Mouse (Mus musculus) ES-E14 (cell line): ENCODE results near the gene Ndrg3. TPM values are rescaled to one million over a fixed set of nuclear protein-coding genes. Genes with fewer than 3 reads are reported as not detected.

ENCODE experiments used
- DNase-seq: peaks from one replicate; pipeline ENCODE4 v3.0.0-alpha.2; 2013; ENCODE audit warnings: low read depth, low spot score
- H3K27ac ChIP-seq: 2 replicates; pipeline ENCODE4 v1.5.1; 2012; ENCODE audit warnings: low read depth, mild to moderate bottlenecking, low read length, moderate library complexity, mixed read lengths; ENCODE audit not compliant: poor library complexity, insufficient read depth, severe bottlenecking
- H3K36me3 ChIP-seq: 2 replicates; pipeline ENCODE4 v1.6.1; 2012; ENCODE audit warnings: mild to moderate bottlenecking, low read length, moderate library complexity, mixed read lengths; ENCODE audit not compliant: control insufficient read depth, poor library complexity, insufficient read depth, severe bottlenecking
- H3K4me1 ChIP-seq, 2 experiments: fragments of 150-350 bp in 1 of 2; sonication (generic) in 1 of 2; 2 replicates each; pipeline ENCODE4 v1.6.1; 2012; ENCODE audit warnings: low read length in 2 of 2, mild to moderate bottlenecking in 1 of 2, mixed read lengths in 1 of 2; ENCODE audit not compliant: control insufficient read depth in 2 of 2, insufficient read depth in 2 of 2, poor library complexity in 1 of 2
- H3K4me3 ChIP-seq, 2 experiments: fragments of 150-350 bp in 1 of 2; sonication (generic) in 1 of 2; 2 replicates each; pipeline ENCODE4 v1.5.1; 2012; ENCODE audit warnings: low read length in 2 of 2, low read depth in 1 of 2, mild to moderate bottlenecking in 1 of 2, mixed read lengths in 1 of 2; ENCODE audit not compliant: insufficient read depth in 1 of 2, poor library complexity in 1 of 2, severe bottlenecking in 1 of 2
- H3K9ac ChIP-seq: 2 replicates; pipeline ENCODE4 v1.6.1; 2012; ENCODE audit warnings: low read depth, mild to moderate bottlenecking, low read length, mixed read lengths; ENCODE audit not compliant: poor library complexity, insufficient read depth, severe bottlenecking
- H3K9me3 ChIP-seq: fragments of 150-350 bp; sonication (generic); 2 replicates; pipeline ENCODE4 v1.6.1; 2012; ENCODE audit warnings: low read depth, mild to moderate bottlenecking, low read length; ENCODE audit not compliant: control insufficient read depth, insufficient read depth
- CHD2 ChIP-seq: IDR thresholded peaks from 2 replicates; pipeline ENCODE4 v1.6.1; 2014; ENCODE audit warnings: mild to moderate bottlenecking, low read depth, low read length, inconsistent platforms
- HCFC1 ChIP-seq: IDR thresholded peaks from 2 replicates; pipeline ENCODE4 v1.6.1; 2012; ENCODE audit warnings: low read length, inconsistent platforms, borderline replicate concordance; ENCODE audit not compliant: insufficient read depth
- MAFK ChIP-seq: IDR thresholded peaks from 2 replicates; pipeline ENCODE4 v1.6.1; 2014; ENCODE audit warnings: mild to moderate bottlenecking, low read depth, low read length, inconsistent platforms; ENCODE audit not compliant: insufficient read depth
- ZC3H11A ChIP-seq: IDR thresholded peaks from 2 replicates; pipeline ENCODE4 v1.6.1; 2012; ENCODE audit warnings: low read depth, mild to moderate bottlenecking, inconsistent platforms, low read length, borderline replicate concordance
- ZNF384 ChIP-seq: IDR thresholded peaks from 2 replicates; pipeline ENCODE4 v1.6.1; 2012; ENCODE audit warnings: low read depth, low read length, inconsistent platforms
- in situ Hi-C, 2 experiments: fragments of 600-800 bp; cut with MboI; formaldehyde crosslinking; loops; one replicate each; pipeline ENCODE4 v1.15.1; 2025; ENCODE audit warnings: low sequenced_read_pairs in 2 of 2, inconsistent platforms in 1 of 2; ENCODE audit not compliant: unreplicated experiment in 2 of 2
- total RNA-seq: library from RNA; depleted of rRNA; stranded (reverse); fragments of 300-350 nt; gene quantifications from 2 replicates; pipeline ENCODE4 v1.2.3, GENCODE M21; 2012

Gene Ndrg3
- total RNA-seq, 1 experiment, result 13.1 TPM

DNA sequence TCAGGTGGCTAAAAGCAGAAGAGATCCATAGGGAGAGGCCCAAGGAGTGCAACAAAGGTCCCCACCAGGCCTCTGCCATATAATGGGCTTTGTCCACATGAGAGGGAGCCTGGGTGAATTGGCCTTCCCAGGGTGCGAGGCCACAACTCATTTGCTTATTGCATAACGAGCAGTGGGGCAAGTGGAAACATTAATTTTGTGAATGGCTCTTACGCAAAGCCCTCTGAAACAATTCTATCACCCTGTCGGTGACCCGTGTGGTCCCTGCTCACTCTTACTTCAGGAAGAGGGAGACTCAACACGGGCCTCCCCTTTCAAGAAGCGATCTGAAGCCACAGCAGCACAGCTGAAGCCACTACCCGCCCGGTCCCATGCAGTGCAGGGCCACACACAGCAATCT lies 45.4 kb upstream of the Ndrg3 start:
- TF ChIP-seq CHD2 (no peak), ZNF384 (no peak), HCFC1 (no peak), ZC3H11A (no peak), MAFK (no peak)
- Histone ChIP-seq H3K4me3 (no peak overlapping the region), H3K4me1 (peaks cover 0 to 4% of the 10 kb centered on the region in 2 experiments; a peak in 1 of 4 replicates), H3K27ac (no peak overlapping the region), H3K9me3 (no peaks in the 10 kb centered on the region), H3K36me3 (peaks cover 2% of the 10 kb centered on the region; the same call in 1 of the 2 replicates), H3K9ac (no peak overlapping the region)
- no peak for DNase-seq
- in situ Hi-C loops, result no loop called here

- DNase-seq, result no peak
- Histone ChIP-seq H3K4me3 (no peak overlapping the region), H3K9me3 (no peaks in the 10 kb centered on the region), H3K9ac (no peak overlapping the region), H3K27ac (no peak overlapping the region), H3K4me1 (peaks cover 0 to 4% of the 10 kb centered on the region in 2 experiments; a peak in 1 of 4 replicates), H3K36me3 (peaks cover 2% of the 10 kb centered on the region; the same call in 1 of the 2 replicates)
- TF ChIP-seq ZC3H11A (no peak), MAFK (no peak), HCFC1 (no peak), CHD2 (no peak), ZNF384 (no peak)
- in situ Hi-C loops, result no loop called here
Measured at GRCm38 (mm10) chr2:157036400-157036799, 44.5 kb upstream of the Ndrg3 start.

DNA sequence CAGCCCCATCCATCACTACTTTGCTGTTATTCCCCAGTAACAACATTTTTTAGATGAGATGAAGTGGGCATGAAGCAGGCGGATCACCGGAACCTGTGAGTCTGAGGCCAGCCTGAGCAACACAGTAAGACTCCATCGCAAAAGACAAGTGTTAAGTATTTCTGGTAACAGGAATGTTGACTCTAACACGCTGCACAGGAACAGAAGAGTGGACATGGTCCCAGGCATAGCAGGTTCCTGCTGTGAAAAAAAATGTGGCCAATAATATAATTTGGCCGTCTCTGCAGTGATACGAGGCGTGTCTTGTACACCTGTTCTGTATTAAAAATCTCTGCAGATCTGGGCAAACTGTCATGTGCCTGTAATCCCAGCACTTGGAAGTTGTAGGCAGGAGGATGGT lies 43.5 kb upstream of the Ndrg3 start:
- Histone ChIP-seq H3K27ac (no peak overlapping the region), H3K36me3 (peaks cover 2% of the 10 kb centered on the region; the same call in 1 of the 2 replicates), H3K9ac (no peak overlapping the region), H3K9me3 (no peaks in the 10 kb centered on the region), H3K4me1 (peaks cover 0 to 4% of the 10 kb centered on the region in 2 experiments; a peak in 1 of 4 replicates), H3K4me3 (no peak overlapping the region)
- TF ChIP-seq HCFC1, result no peak
- no peak for TF ChIP-seq MAFK
- TF ChIP-seq CHD2, result no peak
- TF ChIP-seq ZC3H11A, result no peak
- TF ChIP-seq ZNF384, result no peak
- in situ Hi-C loops, result no loop called here
- no peak for DNase-seq

GRCm38 (mm10) chr2:157030804-157031203 lies 38.9 kb upstream of the Ndrg3 start:
- H3K4me1 ChIP-seq, result no peaks in the 10 kb centered on the region
- H3K4me3 ChIP-seq, result peak overlapping the region; percentile 41 to 46
- H3K9ac ChIP-seq, result peak overlapping the region; percentile 60
- in situ Hi-C loops, result no loop called here
- H3K9me3 ChIP-seq, result no peaks in the 10 kb centered on the region
- peaks cover 13% of the 10 kb centered on the region; the same call in 1 of the 2 replicates for H3K36me3 ChIP-seq
- H3K27ac ChIP-seq, result no peak overlapping the region
- no peak for TF ChIP-seq MAFK
- peak; percentile 59; the same call in 1 of the 2 replicates for TF ChIP-seq ZC3H11A
- DNase-seq, result peak; percentile 91

- Histone ChIP-seq H3K4me3 (no peak overlapping the region), H3K36me3 (peaks cover 18% of the 10 kb centered on the region; the same call in 1 of the 2 replicates), H3K9me3 (no peaks in the 10 kb centered on the region), H3K27ac (no peak overlapping the region), H3K9ac (no peak overlapping the region), H3K4me1 (no peaks in the 10 kb centered on the region)
- no peak for TF ChIP-seq ZC3H11A
- no peak for TF ChIP-seq ZNF384
- no peak for TF ChIP-seq CHD2
- TF ChIP-seq MAFK, result no peak
- TF ChIP-seq HCFC1, result no peak
- in situ Hi-C loops, result no loop called here
- DNase-seq, result no peak
Measured at GRCm38 (mm10) chr2:157028261-157028660, 36.4 kb upstream of the Ndrg3 start.
